Mouse (Mus musculus): Measurements from ENCODE around the gene Gm6657.

Gm6657 gene

DNA sequence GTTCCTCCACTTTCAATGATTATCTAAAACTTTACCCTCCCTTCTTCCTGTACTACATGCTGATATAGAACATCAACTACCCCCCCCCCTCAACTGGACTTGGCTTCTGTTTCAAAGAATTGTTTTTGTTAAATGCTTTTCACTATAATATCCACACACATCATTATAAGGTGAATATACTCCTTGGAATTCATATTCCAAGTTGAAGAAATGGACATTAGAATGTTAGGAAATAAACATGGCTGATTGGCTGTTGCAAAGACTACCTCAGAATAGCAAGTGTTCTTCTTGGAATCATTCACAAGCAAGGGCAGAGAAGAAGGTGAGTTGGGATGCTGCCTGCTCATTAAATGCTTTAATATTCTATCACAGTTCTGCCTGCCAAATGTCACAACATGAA is at the start of gene Gm6657:
Gene Gm6657, plus strand, starts transcription at position 301 of the 400 bp plus-strand sequence.
- in situ Hi-C loops (cut with MboI, MseI), result loop anchor here (10.0 kb wide), 1 partner anchor 1669 kb away; no protein-coding TSS in a partner anchor

DNA sequence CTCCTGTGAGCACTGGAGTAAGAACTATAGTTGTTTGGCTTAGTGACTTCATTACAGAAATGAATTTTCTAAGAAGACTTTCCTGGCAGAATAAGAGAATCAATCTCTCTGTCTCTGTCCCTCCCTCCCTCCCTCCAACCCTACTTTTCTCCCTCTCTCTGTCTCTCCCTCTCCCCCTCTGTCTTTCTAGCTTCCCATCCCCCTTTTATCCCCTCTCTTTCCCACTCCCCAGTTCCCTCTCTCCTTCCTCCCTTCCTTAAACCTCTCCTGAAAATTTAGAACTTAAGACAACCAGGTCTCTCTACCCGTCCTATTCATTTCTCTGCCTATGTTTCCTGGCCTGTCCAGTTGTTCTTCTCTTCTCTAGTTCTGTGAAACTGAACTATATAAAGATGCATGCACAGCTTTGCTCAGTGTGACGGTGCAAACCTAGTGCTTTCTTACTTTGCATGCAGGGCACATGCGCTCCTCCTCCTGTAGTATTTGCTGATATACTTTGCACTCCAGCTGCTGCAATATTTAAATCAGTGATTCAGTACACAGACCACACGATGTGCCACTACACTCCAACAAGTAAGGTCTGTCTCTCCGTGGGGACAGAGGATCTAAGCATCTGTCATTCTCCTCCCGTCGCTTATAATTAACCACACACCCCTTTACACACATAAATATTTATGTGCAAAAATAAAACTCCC is 40.6 kb upstream of the Gm6657 start:
- in situ Hi-C loops (cut with MboI, MseI), result no loop called here

DNA sequence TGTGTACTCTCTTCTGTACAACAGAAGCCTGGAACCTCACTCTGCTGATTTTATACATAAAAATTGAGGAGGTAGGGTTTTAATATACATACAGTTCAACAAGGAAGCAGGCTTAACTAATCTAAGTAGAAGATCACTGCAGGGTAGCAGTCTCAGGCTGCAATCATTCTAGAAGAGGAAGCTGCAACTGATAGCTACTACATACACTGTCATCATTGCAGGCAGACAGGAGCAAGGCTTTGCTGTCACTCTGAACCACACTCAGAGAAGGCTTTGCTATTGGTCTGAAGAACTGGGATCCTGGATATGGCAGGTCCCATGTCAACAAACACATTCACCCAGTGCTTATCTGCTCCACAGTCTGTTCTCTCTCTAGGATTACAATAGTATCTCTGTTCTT is 23.9 kb upstream of the Gm6657 start:
- in situ Hi-C loops (cut with MboI, MseI), result no loop called here

DNA sequence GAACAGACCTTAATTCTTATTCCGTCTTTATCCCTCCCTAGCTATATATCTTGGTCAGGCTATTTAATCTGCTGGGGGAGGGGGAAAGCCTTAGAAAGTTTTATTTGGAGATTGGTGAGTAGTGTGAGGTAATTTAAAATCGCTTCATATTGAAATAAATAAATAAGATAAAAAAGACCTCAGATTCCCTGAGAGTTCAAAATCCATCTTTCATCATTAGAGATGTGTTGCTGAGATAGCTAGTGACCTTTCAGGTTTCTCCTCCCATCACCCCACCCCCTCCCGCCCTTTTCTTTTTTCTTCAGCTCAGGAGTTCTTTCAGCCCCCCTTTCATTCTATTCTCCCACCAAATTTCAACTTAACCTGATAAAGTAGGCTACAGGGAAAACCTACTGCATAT is 20.1 kb upstream of the Gm6657 start:
- in situ Hi-C loops (cut with MboI, MseI), result no loop called here

DNA sequence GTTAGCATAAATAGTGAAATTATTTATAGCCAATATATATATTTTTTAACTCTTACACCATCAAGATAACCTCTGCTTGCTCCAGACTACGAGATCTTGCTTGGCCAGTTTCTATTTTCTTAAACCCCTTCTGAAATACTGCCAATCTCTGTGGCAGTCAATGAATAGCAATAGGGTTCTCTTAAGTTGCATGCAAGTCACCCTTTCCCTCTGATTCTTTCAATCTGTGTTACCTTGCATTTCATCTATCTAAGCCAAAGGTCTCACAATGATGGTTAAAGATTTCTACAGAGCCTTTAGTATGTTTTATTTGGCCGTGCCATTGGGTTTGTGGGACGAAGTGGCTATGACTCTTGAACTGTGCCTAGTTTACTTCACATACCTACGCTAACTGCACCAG is 19.4 kb upstream of the Gm6657 start:
- in situ Hi-C loops (cut with MboI, MseI), result no loop called here

DNA sequence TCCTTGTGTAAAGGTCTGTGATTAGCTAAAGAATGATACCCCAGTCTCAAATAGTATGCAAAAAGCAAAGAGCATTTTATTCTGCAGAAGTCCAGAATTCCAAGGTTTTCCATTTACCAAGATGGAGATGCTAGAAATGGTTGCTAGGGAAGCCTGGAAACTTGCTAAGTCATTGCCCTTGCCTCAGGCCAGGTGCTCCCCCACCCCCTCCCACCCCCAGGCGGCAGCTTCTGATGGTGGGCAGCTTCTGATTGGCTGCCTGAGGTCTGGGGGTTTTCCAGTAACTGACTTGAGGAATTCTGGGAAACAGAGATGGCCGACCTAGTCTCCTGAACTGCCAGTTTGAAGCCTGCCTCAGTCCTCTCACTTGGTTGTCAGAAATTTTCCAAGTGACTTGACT is 12.6 kb upstream of the Gm6657 start:
- in situ Hi-C loops (cut with MboI, MseI), result no loop called here

DNA sequence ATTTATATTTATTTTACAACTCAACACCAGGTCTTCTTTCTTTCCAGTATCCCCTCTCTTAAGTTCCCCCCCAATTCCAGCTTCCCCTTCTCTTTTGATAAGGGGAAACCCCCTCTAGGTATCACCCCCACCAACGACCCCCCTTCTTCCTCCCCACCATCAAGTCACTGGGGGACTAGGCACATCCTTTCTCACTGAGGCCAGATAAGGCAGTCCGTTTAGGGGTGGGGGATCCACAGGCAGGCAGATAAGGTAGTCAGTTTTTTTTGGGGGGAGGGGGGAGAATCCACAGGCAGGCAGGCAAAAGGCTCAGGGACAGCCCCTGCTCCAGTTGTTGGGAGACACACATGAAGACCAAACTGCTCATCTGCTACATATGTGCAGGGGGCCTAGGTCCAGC is 1.3 kb downstream of the Gm6657 start:
- in situ Hi-C loops (cut with MboI, MseI), result loop anchor here (10.0 kb wide), 1 partner anchor 1671 kb away; no protein-coding TSS in a partner anchor

DNA sequence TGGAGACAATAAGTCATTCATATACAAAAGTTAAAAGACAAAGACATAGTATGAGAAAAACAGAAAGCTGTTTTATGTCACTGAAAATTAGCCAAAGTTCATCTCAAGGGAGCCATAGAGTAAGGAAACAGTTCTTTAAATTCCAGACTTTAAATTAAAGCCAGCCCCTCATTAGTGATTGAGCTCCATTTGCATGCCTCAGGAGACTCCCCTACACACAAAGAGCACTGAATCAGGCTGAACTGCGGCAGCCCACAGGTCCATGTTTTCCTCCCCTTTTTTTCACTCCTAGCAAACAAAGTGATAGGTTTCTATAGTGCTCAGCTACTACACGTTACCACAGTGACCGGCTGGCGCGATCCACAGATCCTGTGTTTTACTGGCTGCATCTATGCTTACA is 9.6 kb downstream of the Gm6657 start:
- in situ Hi-C loops (cut with MboI, MseI), result loop anchor here (10.0 to 25.0 kb wide), 2 partner anchors 211 to 659 kb away; partner anchors contain the start of genes Atp6v1d and Eif2s1

DNA sequence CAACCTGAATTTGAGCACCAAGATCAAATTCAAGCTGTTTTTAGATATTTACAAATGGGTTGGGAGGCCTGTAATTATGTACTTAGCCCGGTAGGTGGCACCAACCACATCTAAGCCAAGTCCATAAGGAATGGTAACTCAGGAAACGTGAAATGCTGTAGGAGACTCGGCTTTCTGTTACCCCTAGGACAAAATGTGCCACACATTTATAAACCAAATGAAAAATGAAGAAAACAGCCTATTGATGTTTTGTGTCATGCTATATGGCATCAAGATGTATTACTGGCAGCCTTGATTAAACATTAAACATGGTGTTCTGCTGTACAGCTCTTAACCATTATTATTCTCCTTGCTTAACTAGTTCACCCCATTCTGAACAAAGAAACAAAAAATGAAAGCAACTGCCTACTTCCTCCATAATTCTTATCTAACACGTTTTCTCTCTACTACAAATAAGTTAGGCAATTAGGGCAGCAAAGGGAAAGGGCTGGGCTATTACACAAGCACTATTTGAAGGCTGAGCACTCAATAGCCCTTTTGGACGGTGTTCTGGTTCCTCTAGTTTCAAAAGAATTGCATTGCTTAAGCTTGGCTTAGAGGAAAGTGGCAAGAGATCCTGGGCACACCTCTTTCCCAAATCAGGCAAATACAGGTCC is 12.0 kb downstream of the Gm6657 start:
- in situ Hi-C loops (cut with MboI, MseI), result loop anchor here (10.0 to 25.0 kb wide), 2 partner anchors 209 to 656 kb away; partner anchors contain the start of genes Atp6v1d and Eif2s1

DNA sequence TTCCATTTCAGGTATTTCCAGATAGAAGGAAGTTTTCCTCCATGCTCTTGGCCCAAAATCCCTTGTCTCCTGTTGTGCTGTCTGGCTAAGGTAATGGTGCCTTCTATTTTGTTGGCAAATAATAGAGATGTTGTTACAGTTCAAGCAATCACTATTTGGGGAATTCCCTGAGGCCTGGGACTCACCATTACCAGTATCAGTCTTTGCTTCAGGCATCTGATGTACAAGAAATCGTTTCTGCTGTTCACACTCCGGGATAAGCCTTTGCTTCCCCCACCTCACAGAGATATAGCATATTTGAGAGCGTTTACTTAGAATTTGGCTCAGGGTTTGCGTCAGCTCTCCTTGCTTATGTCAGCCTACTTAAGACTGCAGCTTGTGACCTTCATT is 12.5 kb downstream of the Gm6657 start:
- in situ Hi-C loops (cut with MboI, MseI), result loop anchor here (10.0 to 25.0 kb wide), 2 partner anchors 208 to 656 kb away; partner anchors contain the start of genes Atp6v1d and Eif2s1

DNA sequence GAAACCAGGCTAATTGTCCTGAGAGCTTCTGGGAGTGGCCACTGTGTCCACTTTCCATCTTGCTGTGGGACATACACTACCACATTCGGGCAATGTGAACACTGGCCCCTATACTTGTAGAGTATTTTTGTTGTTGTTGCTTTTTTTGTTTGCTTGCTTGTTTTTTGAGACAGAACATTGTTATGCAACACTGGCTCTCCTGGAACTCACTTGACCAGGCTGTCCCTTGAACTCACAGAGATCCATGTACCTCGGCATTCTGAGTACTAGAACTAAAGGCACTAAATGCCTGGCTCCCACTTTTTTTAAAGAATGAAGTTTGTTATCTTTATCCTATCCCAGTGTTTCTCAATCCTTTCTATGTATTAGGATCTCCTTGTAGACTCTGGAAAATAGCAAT is 15.8 kb downstream of the Gm6657 start:
- in situ Hi-C loops (cut with MboI, MseI), result loop anchor here (10.0 to 25.0 kb wide), 2 partner anchors 205 to 652 kb away; partner anchors contain the start of genes Atp6v1d and Eif2s1

DNA sequence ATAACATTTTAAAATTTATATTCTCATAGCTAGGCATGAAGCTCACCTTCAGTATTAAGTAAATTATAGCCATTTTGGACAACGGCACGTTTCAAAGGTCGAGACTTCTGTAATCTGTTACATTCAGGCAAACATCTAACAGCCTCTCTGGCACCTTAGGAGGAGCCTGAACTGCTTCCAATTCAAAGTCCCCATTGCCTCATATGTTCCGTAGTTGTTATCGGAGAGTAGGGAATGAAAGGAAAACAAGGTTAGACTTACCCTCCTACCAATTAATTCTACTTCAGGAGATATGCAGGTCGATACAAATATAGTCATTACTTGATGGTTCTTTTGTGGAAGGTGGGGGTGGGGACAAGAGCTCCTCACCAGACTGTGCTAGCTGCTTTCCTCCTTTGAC is 21.4 kb downstream of the Gm6657 start:
- in situ Hi-C loops (cut with MboI, MseI), result loop anchor here (25.0 kb wide), 1 partner anchor 647 kb away; the partner anchor contains the start of genes Atp6v1d and Eif2s1

DNA sequence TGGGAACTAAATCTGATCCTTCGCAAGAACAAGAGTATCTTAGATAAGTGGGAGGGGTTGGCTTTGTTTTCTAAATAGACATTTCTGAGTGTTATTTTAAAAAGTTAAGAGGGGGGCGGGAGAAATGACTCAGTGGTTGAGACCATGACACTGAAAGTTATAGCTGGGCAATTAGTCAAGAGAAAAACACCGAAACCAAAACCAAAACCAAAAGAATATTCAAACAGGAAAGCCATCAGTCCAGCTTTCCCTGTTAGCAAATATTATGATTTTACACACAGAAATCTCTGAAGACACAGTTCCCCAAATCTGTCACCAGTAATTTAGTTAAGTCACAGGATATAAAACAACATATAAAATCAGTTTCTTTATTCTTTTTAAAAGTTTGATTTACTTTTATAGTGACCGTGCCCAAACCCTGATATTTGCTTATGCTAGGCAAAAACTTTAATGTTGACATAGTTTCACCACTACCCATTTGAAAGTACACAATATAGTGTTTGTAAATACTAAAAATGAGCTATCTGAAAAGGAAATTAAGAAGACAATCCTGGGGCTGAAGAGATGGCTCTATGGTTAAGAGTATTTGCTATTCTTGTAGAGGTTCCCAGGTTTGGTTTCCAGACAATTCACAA is 25.3 kb downstream of the Gm6657 start:
- in situ Hi-C loops (cut with MboI, MseI), result loop anchor here (25.0 kb wide), 1 partner anchor 643 kb away; the partner anchor contains the start of genes Atp6v1d and Eif2s1

DNA sequence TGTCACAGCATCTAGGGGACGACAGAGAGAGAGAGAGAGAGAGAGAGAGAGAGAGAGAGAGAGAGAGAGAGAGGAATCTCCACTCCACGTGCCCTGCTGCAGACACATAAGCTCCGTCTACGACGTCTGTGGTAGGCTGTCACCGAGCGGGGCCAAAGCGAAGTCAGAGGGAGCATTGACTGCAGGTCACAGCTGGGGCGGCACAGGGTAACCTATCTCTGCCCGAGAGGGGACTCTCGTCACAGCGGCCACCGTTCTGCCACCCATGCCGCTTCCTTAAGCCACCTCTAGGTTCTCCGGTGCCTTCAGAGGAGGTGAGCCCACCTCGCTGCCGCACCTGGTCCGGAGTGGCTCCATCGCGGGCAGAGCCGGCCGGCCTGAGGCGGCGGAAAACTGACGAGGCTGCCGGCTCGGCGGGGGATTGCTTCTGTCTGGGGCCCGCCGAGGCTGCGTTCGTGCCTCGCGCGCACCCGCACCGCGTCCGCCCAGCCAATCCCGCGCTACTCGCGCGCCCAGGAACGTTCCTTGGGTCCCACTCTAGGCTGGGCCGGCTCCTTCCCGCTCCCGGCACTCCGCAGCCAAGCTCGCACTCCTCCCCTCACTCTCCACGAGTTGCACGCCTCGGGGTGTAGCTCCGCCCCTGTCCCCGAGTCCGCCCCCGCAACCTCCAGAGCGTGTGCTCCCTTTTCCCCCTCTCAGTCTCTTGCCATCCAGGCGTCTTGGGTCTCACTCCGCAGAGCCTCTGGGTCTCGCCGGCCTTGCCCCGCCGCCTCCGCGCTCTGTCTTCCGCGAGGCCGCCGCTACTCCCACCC is 31.9 kb downstream of the Gm6657 start, which contains the start of gene Gphn:
Gene Gphn, plus strand, starts transcription at position 673 of the 812 bp plus-strand sequence.
- in situ Hi-C loops (cut with MboI, MseI), result no loop called here

DNA sequence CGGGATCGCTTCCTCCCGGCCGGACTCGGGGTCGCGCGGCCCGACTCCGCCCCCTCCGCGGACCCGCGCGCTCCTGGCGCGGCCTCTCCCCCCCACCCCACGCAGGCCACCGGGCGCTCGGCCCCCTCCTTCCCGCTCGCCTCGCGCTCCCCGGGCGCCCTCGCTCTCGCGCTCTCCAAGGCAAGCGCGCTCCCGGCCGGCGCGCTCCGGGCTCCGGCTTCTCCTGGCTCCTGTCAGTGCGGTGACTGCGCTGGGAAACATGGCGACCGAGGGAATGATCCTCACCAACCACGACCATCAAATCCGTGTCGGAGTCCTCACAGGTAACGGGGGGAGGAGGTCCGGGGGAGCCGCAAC is 32.5 kb downstream of the Gm6657 start:
- in situ Hi-C loops (cut with MboI, MseI), result no loop called here

DNA sequence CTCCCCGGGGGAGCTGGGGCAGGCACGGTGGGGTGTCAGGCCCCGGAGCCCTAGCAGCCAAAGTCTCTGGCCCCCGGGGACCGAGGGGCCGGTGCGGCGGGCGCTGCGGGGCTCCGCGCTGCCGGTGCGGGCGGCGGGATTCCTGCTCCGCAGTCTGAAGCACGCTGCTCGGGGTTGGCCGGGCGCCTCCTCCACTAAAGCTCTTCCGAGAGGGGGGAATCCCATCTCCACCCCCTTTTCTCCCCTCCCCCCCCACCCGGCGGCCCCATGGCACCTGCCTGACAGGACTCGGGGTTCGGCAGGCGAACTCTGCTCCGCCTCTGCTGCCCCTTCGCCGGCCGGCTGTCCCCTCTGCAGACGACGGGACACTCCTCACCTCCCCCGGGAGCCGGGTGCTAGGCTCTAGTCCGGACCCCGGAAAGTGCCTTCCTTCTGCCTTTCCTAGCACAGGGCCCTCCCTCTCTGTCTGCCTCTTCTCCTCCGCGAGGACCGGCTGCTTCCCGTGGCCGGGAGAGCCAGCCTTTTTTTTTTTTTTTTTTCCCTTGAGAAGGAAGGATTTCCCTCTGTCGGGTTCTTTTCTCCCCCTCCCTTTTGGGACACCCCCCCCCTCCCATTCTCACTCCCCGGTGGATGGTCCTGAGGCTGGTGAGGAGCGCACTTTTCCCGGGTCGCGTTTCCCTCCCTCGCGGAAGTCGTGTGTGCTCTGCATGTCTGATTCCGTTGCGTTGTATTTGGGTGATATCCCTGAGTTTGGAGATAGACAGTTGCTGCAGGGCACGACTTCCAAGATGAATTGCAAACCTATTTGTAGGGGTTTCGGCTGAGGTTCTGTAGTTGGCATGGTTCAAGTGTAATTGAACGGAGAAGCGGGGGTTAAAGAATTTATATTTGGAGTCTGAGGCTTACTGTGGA is 33.2 kb downstream of the Gm6657 start:
- in situ Hi-C loops (cut with MboI, MseI), result no loop called here

DNA sequence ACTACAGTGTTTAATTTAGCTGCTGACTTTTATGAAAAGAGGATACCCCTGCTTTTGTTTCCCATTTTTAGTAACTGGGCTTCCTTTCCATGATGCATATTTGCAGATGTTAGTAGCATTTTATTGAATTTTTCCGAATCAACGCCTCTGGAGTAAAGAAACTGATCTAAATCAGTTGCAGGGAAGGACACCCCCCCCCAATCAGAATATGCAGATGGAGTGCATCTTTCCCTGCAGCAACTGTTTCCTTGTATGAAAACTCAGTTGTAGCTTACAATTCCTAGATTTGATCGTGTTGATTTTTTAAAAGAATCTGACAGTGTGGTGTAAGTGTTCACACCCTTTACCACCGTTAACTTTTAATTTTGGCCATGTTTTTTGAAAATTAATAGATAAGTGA is 34.1 kb downstream of the Gm6657 start:
- in situ Hi-C loops (cut with MboI, MseI), result no loop called here

DNA sequence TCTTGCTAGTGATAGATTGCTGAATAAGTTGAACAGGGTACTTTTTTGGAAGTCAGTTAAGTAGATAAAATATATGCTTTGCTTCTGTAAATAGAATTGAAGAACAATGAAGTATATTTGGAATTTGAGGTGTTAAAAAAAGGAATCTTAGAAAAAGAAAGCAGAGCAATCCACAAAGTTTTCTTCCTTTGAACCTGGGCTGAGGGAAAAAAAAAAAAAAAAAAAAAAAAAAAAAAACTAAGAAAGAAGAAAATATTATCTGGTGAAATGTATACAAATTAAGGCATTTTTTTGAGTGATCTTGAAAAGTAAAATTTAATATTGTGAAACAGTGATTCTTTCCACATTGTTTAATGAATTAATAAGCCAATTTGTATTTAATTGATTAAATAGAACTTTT is 38.5 kb downstream of the Gm6657 start:
- in situ Hi-C loops (cut with MboI, MseI), result no loop called here

DNA sequence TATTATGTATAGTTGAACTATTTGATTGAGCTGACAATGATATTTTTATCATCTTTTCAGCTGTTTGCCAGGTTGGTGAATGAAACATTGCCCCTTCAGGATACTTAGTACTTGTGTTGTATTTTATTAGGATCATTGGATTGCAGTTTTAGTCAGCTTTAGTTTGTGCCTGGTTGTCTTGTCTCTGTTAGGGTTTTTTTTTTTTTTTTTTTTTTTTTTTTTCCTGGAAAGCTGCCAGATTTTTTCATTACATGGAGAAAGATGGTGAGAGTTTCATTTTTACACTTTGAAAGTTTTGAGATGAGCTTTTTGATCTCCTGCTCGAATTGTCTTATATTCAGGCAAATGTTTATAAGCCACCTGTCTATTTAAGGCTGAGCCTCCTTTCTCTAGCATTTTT is 54.3 kb downstream of the Gm6657 start:
- in situ Hi-C loops (cut with MboI, MseI), result no loop called here

DNA sequence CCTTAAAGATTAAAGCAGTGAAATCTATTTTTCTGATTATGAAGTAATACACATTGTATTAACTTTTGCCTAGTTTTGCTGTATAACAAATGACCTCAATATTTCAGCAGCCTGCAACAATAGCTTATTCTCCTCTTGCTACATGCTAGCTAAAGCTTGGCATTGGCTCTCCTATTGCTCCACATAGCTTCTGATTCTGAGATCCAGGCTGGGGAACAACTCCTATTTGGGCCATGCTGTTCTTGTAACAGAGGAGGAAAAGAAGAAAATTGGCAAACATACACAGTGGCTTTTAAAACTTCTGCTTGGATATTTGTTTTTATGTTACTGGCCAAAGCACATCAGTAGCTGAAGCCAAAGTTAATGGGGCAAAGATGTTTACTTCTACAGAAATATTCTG is 55.1 kb downstream of the Gm6657 start:
- in situ Hi-C loops (cut with MboI, MseI), result no loop called here

All from regulatory T cell (primary cell).